9 mouse cellular contexts compared by ENCODE assay signal in the genomic region with DNA sequence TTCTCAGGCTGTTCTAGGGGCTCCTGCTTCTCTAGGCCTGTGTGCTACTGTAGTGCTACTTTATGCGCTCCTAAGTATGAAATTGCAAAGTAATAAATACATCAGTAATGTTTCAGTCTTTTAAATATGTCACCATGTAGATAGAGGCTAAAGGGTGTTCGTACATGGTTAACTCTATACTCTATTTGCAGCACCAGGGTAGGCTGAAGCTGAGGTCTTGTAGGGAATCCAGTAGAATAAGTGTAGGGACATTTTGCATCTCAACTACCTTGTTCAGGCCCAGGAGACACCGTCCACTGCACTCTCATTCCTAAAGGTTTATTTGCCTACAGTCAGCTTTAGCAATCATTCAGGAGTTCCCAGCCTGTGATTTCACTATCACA. TPM values are rescaled to one million over a fixed set of nuclear protein-coding genes. Genes with fewer than 3 reads are reported as not detected.
DNase-seq lines count a peak whose midpoint lies in the region; ATAC-seq and TF ChIP-seq lines count a peak whose summit lies in the region.
"Had no signal": no experiment of that assay in that cellular context is flagged by ENCODE, and none has a peak within 500 bp of the region (broad histone marks: within the 10 kb centered on the region; RNA-seq: fewer than 3 reads in every experiment).

No protein-coding gene starts in this region.

- peak overlapping the region; percentile 53 for H3K4me3 ChIP-seq in heart, embryonic 16.5 days (ENCODE audit: low read length)
- H3K4me3 ChIP-seq in cortical plate, adult 2 months (ENCODE audit: insufficient read depth, low read length), result peak overlapping the region; percentile 78
- peak overlapping the region; percentile 67 for H3K4me3 ChIP-seq in forebrain, embryonic 16.5 days (replicated peaks; ENCODE audit: low read length)
- H3K4me3 ChIP-seq in midbrain, embryonic 11.5 days (ENCODE audit: low read depth, low read length), result peak overlapping the region; percentile 54

- no peaks in the 10 kb centered on the region for H3K36me3 ChIP-seq in heart, embryonic 16.5 days (ENCODE audit: control insufficient read depth, insufficient read depth)
- no peaks in the 10 kb centered on the region for H3K36me3 ChIP-seq in forebrain, embryonic 16.5 days (ENCODE audit: control insufficient read depth, insufficient read depth)
- no peaks in the 10 kb centered on the region for H3K36me3 ChIP-seq in midbrain, embryonic 11.5 days (ENCODE audit: control insufficient read depth, insufficient read depth, low read length)
- H3K36me3 ChIP-seq: G1E had no signal

- H3K27ac ChIP-seq in heart, embryonic 16.5 days (ENCODE audit: low read length), result no peak overlapping the region
- H3K27ac ChIP-seq in cortical plate, adult 2 months (ENCODE audit: insufficient read depth, low read length), result peak overlapping the region; percentile 98
- peak overlapping the region; percentile 43; the same call in 1 of the 2 replicates for H3K27ac ChIP-seq in forebrain, embryonic 16.5 days (ENCODE audit: low read length)
- no peak overlapping the region for H3K27ac ChIP-seq in midbrain, embryonic 11.5 days (ENCODE audit: low read depth, low read length)

- no peak for DNase-seq in heart, adult 9 months (ENCODE audit: low spot score in 2 of 2)
- DNase-seq in midbrain, embryonic 11.5 days (ENCODE audit: low spot score, missing footprints), result no peak
- DNase-seq in urinary bladder, postnatal 4 days (ENCODE audit: low spot score in 2 of 2), result no peak
- no peak for DNase-seq in left cerebral cortex, postnatal 10 days (ENCODE audit: extremely low spot score in 1 of 2, low spot score in 2 of 2)
- no peak for DNase-seq in kidney, postnatal 25 days

- WGBS in heart, embryonic 16.5 days, result 74% methylated on average over 3 of the region's 3 CpGs
- 46% methylated on average over 3 of the region's 3 CpGs for WGBS in forebrain, embryonic 16.5 days
- WGBS in midbrain, embryonic 11.5 days, result 49% methylated on average over 3 of the region's 3 CpGs

- H3K4me2 ChIP-seq in heart, embryonic 16.5 days (ENCODE audit: low read depth, low read length), result peak overlapping the region; percentile 68
- H3K4me2 ChIP-seq in forebrain, embryonic 16.5 days (ENCODE audit: low read length), result peak overlapping the region; percentile 71
- peak overlapping the region; percentile 59 for H3K4me2 ChIP-seq in midbrain, embryonic 11.5 days

- intact Hi-C loops in left cerebral cortex, postnatal 10 days (cut with DNase I), result no loop called here

- no peak for TF ChIP-seq POLR2A in cortical plate, adult 2 months (IDR thresholded peaks at IDR 0.05; ENCODE audit: extremely low read depth, insufficient read depth, low read length)

- no peak for ATAC-seq in heart, embryonic 16.5 days (replicated peaks; ENCODE audit: extremely low read depth, insufficient read depth, low FRiP score)
- peak; percentile 15; the same call in 1 of the 2 replicates for ATAC-seq in forebrain, embryonic 16.5 days
- ATAC-seq in midbrain, embryonic 11.5 days (ENCODE audit: low FRiP score), result peak; percentile 6; the same call in 1 of the 2 replicates

- no peak overlapping the region; the same call in 1 of the 2 replicates for H3K9ac ChIP-seq in heart, embryonic 16.5 days (ENCODE audit: low read length)
- peak overlapping the region; percentile 75 for H3K9ac ChIP-seq in forebrain, embryonic 16.5 days (replicated peaks; ENCODE audit: low read depth, low read length)
- H3K9ac ChIP-seq in midbrain, embryonic 11.5 days (ENCODE audit: low read length), result peak overlapping the region; percentile 75

- peaks cover 14% of the 10 kb centered on the region for H3K27me3 ChIP-seq in heart, embryonic 16.5 days (ENCODE audit: control insufficient read depth, insufficient read depth, low read length)
- no peaks in the 10 kb centered on the region for H3K27me3 ChIP-seq in forebrain, embryonic 16.5 days (replicated peaks; ENCODE audit: control insufficient read depth, insufficient read depth, low read length)
- H3K27me3 ChIP-seq in midbrain, embryonic 11.5 days (ENCODE audit: control insufficient read depth, insufficient read depth, low read length), result no peaks in the 10 kb centered on the region

- H3K4me1 ChIP-seq in heart, embryonic 16.5 days (ENCODE audit: control insufficient read depth, insufficient read depth, low read length), result no peaks in the 10 kb centered on the region
- H3K4me1 ChIP-seq in cortical plate, adult 2 months (ENCODE audit: control insufficient read depth, insufficient read depth, low read length), result no peaks in the 10 kb centered on the region; the same call in 1 of the 2 replicates
- peaks cover 15% of the 10 kb centered on the region for H3K4me1 ChIP-seq in forebrain, embryonic 16.5 days (replicated peaks; ENCODE audit: control insufficient read depth, insufficient read depth, low read length)
- H3K4me1 ChIP-seq in midbrain, embryonic 11.5 days (ENCODE audit: control insufficient read depth, insufficient read depth, low read length), result peaks cover 2% of the 10 kb centered on the region; the same call in 1 of the 2 replicates

- no peak for TF ChIP-seq CTCF in cortical plate, adult 2 months (IDR thresholded peaks at IDR 0.05; ENCODE audit: extremely low read depth, insufficient read depth, low read length)

- no peaks in the 10 kb centered on the region for H3K9me3 ChIP-seq in heart, embryonic 16.5 days (replicated peaks; ENCODE audit: control insufficient read depth, low read length)
- no peaks in the 10 kb centered on the region for H3K9me3 ChIP-seq in forebrain, embryonic 16.5 days (ENCODE audit: control insufficient read depth, low read length)
- no peaks in the 10 kb centered on the region for H3K9me3 ChIP-seq in midbrain, embryonic 11.5 days (ENCODE audit: control insufficient read depth, low read length)

RNA-seq across cellular contexts. Expression of a gene that starts 0.2 kb away (rescaled TPM):
- 0.09 and 0.10 TPM in 2 replicates for polyA plus RNA-seq in heart, embryonic 16.5 days (2015; fragmentation: Nextera tagmentation; extraction: Ambion mirVana)
- 27.7 and 27.8 TPM in 2 replicates for polyA plus RNA-seq in cortical plate, adult 2 months (2012; rRNA removed)
- polyA plus RNA-seq in forebrain, embryonic 16.5 days (2015; fragmentation: Nextera tagmentation; extraction: Ambion mirVana), result 6.6 and 9.6 TPM in 2 replicates
- polyA plus RNA-seq in midbrain, embryonic 11.5 days (2014; fragmentation: Nextera tagmentation; extraction: Ambion mirVana), result 3.2 and 3.9 TPM in 2 replicates
- total RNA-seq in left cerebral cortex, postnatal 10 days (2021), result 10 to 100 TPM; 66.8 to 67.9 TPM
- polyA plus RNA-seq: G1E had no signal

RNA-seq across cellular contexts. Expression of a gene that starts 32.6 kb away (rescaled TPM):
- polyA plus RNA-seq in heart, embryonic 16.5 days (2015; fragmentation: Nextera tagmentation; extraction: Ambion mirVana), result 0.89 and 1.7 TPM in 2 replicates
- 0.83 and 1.0 TPM in 2 replicates for polyA plus RNA-seq in cortical plate, adult 2 months (2012; rRNA removed)
- polyA plus RNA-seq in forebrain, embryonic 16.5 days (2015; fragmentation: Nextera tagmentation; extraction: Ambion mirVana), result 4.8 and 5.5 TPM in 2 replicates
- 0.85 and 1.5 TPM in 2 replicates for polyA plus RNA-seq in midbrain, embryonic 11.5 days (2014; fragmentation: Nextera tagmentation; extraction: Ambion mirVana)
- total RNA-seq in left cerebral cortex, postnatal 10 days (2021), result 1 to 10 TPM; 2.7 to 3.5 TPM
- polyA plus RNA-seq: G1E had no signal

Comparison
In these comparisons a context has a peak if more than half of its experiments do, and no peak if none do; other contexts are left out.
1. H3K27ac ChIP-seq: peak in cortical plate, adult 2 months (single experiment) and forebrain, embryonic 16.5 days (single experiment); none in heart, embryonic 16.5 days (single experiment) and midbrain, embryonic 11.5 days (single experiment).
2. Peak in every context shown above with its lines, with median percentiles within 50 percentile points of each other: H3K4me2 ChIP-seq and H3K4me3 ChIP-seq.